Mouse (Mus musculus) cortical plate, adult 2 months (tissue): Measurements from ENCODE around the gene Fhad1. TPM values are rescaled to one million over a fixed set of nuclear protein-coding genes. Genes with fewer than 3 reads are reported as not detected.
"Not testable (repeated sequence)": the region's sequence is repeated elsewhere in the genome, so short reads cannot be mapped to it uniquely, and the experiment has no call there.

Source experiments
- H3K27ac ChIP-seq: fragments of 200-500 bp; 2 replicates; pipeline ENCODE4 v1.5.1; 2012; ENCODE audit warnings: low read length, control low read depth, inconsistent platforms; ENCODE audit not compliant: insufficient read depth
- H3K4me1 ChIP-seq: fragments of 200-500 bp; 2 replicates; pipeline ENCODE4 v1.6.1; 2011; ENCODE audit warnings: low read length; ENCODE audit not compliant: control insufficient read depth, insufficient read depth
- H3K4me3 ChIP-seq: fragments of 200-500 bp; 2 replicates; pipeline ENCODE4 v1.5.1; 2011; ENCODE audit warnings: mild to moderate bottlenecking, low read length, control low read depth; ENCODE audit not compliant: insufficient read depth
- CTCF ChIP-seq: fragments of 200-500 bp; IDR thresholded peaks from 2 replicates; pipeline ENCODE4 v1.5.1; 2011; ENCODE audit warnings: mild to moderate bottlenecking, control low read depth, low read length; ENCODE audit not compliant: insufficient read depth; ENCODE audit errors: extremely low read depth
- POLR2A ChIP-seq: fragments of 200-500 bp; IDR thresholded peaks from 2 replicates; pipeline ENCODE4 v1.6.1; 2011; ENCODE audit warnings: mild to moderate bottlenecking, low read length, control low read depth; ENCODE audit not compliant: insufficient read depth; ENCODE audit errors: extremely low read depth
- polyA plus RNA-seq: library from polyadenylated mRNA; depleted of rRNA; stranded (reverse); fragments of >200 nt; gene quantifications from 2 replicates; pipeline ENCODE4 v1.2.3, GENCODE M21; 2012

The Fhad1 gene
- polyA plus RNA-seq, 1 experiment = 8.2 TPM

- 0 out of 2 replicates have a peak, but pooled peaks cover 2% of the 10 kb centered on the region for H3K4me1 ChIP-seq
- H3K4me3 ChIP-seq = no peak overlapping the region
- no peak overlapping the region for H3K27ac ChIP-seq
- TF ChIP-seq POLR2A (no peak), CTCF (no peak)
Observed at GRCm38 (mm10) chr4:142054580-142054979, 39.7 kb upstream of the Fhad1 start.

DNA sequence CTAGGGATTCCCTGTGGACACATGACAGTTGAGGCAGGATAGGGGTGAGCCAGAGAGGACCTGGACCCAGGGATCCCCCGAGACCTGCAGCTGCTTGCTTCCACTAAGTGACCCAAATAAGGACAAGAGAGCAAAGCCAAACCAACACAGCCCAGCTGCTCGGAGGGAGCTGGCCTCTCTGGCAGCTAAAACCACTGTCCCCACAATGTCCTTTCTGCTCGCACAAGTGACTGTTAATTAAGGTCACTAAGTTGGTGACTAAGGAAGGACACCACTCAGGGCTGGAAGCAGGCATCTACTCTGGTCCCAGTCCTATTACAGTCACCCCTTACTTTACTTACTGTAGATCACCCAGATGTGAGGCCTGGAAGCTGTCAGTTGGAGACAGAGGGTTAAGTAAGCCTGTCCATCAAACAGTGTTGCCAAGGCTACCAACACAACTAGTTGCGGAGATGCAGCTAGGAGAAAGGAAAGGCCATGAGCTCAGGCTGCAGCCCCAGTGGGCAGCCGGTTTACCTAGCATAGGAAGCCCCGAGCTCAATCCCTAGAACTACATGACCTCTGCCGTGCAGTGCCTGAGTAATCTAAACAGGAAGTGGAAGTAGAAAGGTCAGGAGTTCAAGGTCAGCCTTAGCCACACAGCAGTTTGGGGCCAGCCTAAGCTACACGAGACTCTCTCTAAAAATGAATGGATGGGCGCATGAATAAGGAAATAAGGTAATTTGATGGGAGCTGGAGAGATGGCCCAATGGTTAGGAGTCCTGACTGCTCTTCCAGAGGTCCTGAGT, 39.0 kb upstream of the Fhad1 start:
- H3K4me3 ChIP-seq = no peak overlapping the region
- H3K4me1 ChIP-seq = 0 out of 2 replicates have a peak, but pooled peaks cover 2% of the 10 kb centered on the region
- TF ChIP-seq POLR2A = no peak
- TF ChIP-seq CTCF = no peak
- H3K27ac ChIP-seq = no peak overlapping the region

DNA sequence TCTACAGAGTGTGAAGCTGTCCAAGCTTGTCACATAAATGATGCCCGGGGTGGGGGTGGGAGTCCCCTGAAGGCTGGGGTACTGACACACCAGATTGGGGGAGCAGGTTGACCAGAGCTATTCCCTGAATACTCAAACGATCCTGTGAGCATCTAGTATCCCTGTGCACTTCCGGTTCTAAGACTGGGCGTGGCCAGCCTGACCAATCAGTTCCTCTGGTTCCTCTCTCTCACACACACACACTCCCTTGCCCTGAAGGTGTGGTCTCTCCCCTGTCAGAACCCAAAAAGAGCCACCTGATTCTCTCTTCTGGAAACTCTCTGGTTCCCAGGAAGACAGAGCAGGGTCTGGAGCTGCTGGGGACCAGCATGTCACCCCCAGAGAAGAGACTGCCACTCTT, 38.4 kb upstream of the Fhad1 start:
- no peak for TF ChIP-seq POLR2A
- TF ChIP-seq CTCF = no peak
- Histone ChIP-seq H3K4me1 (0 out of 2 replicates have a peak, but pooled peaks cover 2% of the 10 kb centered on the region), H3K27ac (no peak overlapping the region), H3K4me3 (no peak overlapping the region)

DNA sequence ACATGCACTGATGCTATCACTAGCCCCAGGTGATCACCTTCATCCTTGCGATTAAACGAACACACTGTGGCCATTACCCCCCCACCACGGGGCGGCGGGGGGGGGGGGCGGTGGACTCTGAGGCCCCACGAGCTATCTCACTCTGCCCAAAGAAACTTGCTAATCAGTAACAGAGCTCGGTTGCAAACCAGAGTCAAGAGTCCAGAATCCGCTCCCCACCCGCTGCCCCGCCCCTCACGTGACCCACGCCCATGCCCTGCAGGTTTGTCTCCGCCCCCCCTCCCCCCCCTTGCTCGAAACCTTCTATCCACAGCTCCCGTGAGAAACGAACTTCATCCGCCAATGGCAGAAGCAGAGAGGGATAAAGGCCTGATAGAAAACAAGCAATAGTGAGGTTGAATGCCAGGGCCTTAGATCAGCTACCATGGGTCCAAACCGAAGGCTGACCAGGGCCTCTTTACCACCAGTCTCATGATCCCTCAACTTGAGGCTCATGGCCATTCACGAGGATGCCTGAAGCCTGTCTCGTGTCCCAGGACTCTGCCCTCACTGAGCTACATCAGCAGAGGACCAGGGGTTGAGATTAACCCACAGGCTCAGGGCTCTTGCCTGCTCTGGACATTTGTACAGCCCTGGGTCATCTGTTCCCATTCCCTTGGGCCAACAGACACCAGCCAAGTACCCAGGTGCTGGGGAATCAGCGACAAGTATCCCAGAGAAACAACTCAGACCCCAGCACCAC, 37.7 kb upstream of the Fhad1 start:
- H3K4me3 ChIP-seq = no peak overlapping the region
- H3K27ac ChIP-seq = no peak overlapping the region
- TF ChIP-seq POLR2A = no peak
- no peak for TF ChIP-seq CTCF
- no peaks in the 10 kb centered on the region for H3K4me1 ChIP-seq

- not testable (repeated sequence) for H3K4me1 ChIP-seq, H3K4me3 ChIP-seq, H3K27ac ChIP-seq
Observed at GRCm38 (mm10) chr4:142051883-142052282, 37.0 kb upstream of the Fhad1 start.

- TF ChIP-seq CTCF (no peak), POLR2A (no peak)
- H3K4me3 ChIP-seq = no peak overlapping the region
- no peaks in the 10 kb centered on the region for H3K4me1 ChIP-seq
- H3K27ac ChIP-seq = no peak overlapping the region
Observed at GRCm38 (mm10) chr4:142049963-142050362, 35.1 kb upstream of the Fhad1 start.

GRCm38 (mm10) chr4:142048391-142048790, 33.5 kb upstream of the Fhad1 start:
- H3K4me1 ChIP-seq = no peaks in the 10 kb centered on the region
- no peak overlapping the region for H3K27ac ChIP-seq
- TF ChIP-seq CTCF = no peak
- TF ChIP-seq POLR2A = no peak
- H3K4me3 ChIP-seq = no peak overlapping the region

GRCm38 (mm10) chr4:142047005-142047404, 32.1 kb upstream of the Fhad1 start:
- no peak for TF ChIP-seq CTCF
- no peak for TF ChIP-seq POLR2A
- no peak overlapping the region for H3K27ac ChIP-seq
- no peak overlapping the region for H3K4me3 ChIP-seq
- H3K4me1 ChIP-seq = no peaks in the 10 kb centered on the region

DNA sequence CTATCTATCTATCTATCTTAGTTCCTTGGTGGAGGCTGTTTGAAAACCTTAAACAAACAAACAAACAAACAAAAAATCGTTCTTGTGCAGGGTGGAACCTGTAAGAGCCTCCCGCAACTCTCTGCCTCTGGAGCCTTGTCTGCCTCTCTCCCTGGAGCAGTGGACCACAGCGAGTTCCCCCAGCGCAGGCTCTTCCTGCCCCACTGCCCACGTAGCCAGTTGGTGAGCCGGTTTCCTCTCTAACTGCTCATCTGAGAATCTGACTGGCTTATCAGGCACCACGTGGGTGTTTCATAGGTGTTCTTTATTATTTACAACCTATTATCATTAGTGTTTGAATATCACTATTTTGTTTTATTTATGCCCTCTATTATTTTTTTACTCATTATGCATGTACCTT, 31.6 kb upstream of the Fhad1 start:
- no peak overlapping the region for H3K4me3 ChIP-seq
- no peaks in the 10 kb centered on the region for H3K4me1 ChIP-seq
- TF ChIP-seq CTCF (no peak), POLR2A (no peak)
- no peak overlapping the region for H3K27ac ChIP-seq
